Mouse (Mus musculus): ENCODE measurements around the gene Map4k2. TPM values are rescaled to one million over a fixed set of nuclear protein-coding genes. Genes with fewer than 3 reads are reported as not detected.

Gene Map4k2
- polyA plus RNA-seq, 1 experiment from 2014 or later, result 12.4 TPM

- H3K4me1 ChIP-seq (replicated peaks; ENCODE audit: control insufficient read depth, insufficient read depth, low read length), result no peaks in the 10 kb centered on the region
- DNase-seq (ENCODE audit: low spot score), result no peak
- no peak overlapping the region for H3K9ac ChIP-seq
- H3K27me3 ChIP-seq (ENCODE audit: control insufficient read depth, insufficient read depth, low read length), result no peaks in the 10 kb centered on the region
- H3K9me3 ChIP-seq (ENCODE audit: control insufficient read depth, low read length), result no peaks in the 10 kb centered on the region
- ATAC-seq (ENCODE audit: low FRiP score), result no peak
- H3K27ac ChIP-seq, result no peak overlapping the region
- H3K4me2 ChIP-seq (replicated peaks), result no peak overlapping the region
- H3K4me3 ChIP-seq (replicated peaks; ENCODE audit: low read length), result no peak overlapping the region
- H3K36me3 ChIP-seq (replicated peaks; ENCODE audit: control insufficient read depth, insufficient read depth), result peaks cover 12% of the 10 kb centered on the region
- 87% methylated on average over 8 of the region's 8 CpGs for WGBS
Measured at GRCm38 (mm10) chr19:6313796-6314195, 27.1 kb upstream of the Map4k2 start.

- DNase-seq (ENCODE audit: low spot score) (no peak), ATAC-seq (ENCODE audit: low FRiP score) (no peak)
- H3K9ac ChIP-seq, result no peak overlapping the region
- H3K9me3 ChIP-seq (ENCODE audit: control insufficient read depth, low read length), result no peaks in the 10 kb centered on the region
- H3K27ac ChIP-seq, result no peak overlapping the region
- H3K4me1 ChIP-seq (replicated peaks; ENCODE audit: control insufficient read depth, insufficient read depth, low read length), result no peaks in the 10 kb centered on the region
- H3K4me2 ChIP-seq (replicated peaks), result no peak overlapping the region
- 90% methylated on average over 8 of the region's 8 CpGs for WGBS
- no peak overlapping the region for H3K4me3 ChIP-seq (replicated peaks; ENCODE audit: low read length)
- no peaks in the 10 kb centered on the region for H3K27me3 ChIP-seq (ENCODE audit: control insufficient read depth, insufficient read depth, low read length)
- peaks cover 12% of the 10 kb centered on the region for H3K36me3 ChIP-seq (replicated peaks; ENCODE audit: control insufficient read depth, insufficient read depth)
Measured at GRCm38 (mm10) chr19:6314513-6314912, 26.4 kb upstream of the Map4k2 start.

GRCm38 (mm10) chr19:6315573-6315972 is 25.4 kb upstream of the Map4k2 start:
- no peak for ATAC-seq (ENCODE audit: low FRiP score)
- H3K27me3 ChIP-seq (ENCODE audit: control insufficient read depth, insufficient read depth, low read length), result no peaks in the 10 kb centered on the region
- DNase-seq (ENCODE audit: low spot score), result no peak
- no peak overlapping the region for H3K4me3 ChIP-seq (replicated peaks; ENCODE audit: low read length)
- no peak overlapping the region for H3K27ac ChIP-seq
- H3K9ac ChIP-seq, result no peak overlapping the region
- H3K9me3 ChIP-seq (ENCODE audit: control insufficient read depth, low read length), result no peaks in the 10 kb centered on the region
- WGBS, result 75% methylated on average over 14 of the region's 14 CpGs
- peaks cover 18% of the 10 kb centered on the region for H3K36me3 ChIP-seq (replicated peaks; ENCODE audit: control insufficient read depth, insufficient read depth)
- H3K4me2 ChIP-seq (replicated peaks), result no peak overlapping the region
- H3K4me1 ChIP-seq (replicated peaks; ENCODE audit: control insufficient read depth, insufficient read depth, low read length), result no peaks in the 10 kb centered on the region

- Histone ChIP-seq H3K27ac (no peak overlapping the region), H3K9ac (no peak overlapping the region), H3K27me3 (ENCODE audit: control insufficient read depth, insufficient read depth, low read length) (no peaks in the 10 kb centered on the region), H3K4me2 (replicated peaks) (no peak overlapping the region), H3K36me3 (replicated peaks; ENCODE audit: control insufficient read depth, insufficient read depth) (peaks cover 28% of the 10 kb centered on the region), H3K4me1 (replicated peaks; ENCODE audit: control insufficient read depth, insufficient read depth, low read length) (no peaks in the 10 kb centered on the region), H3K4me3 (replicated peaks; ENCODE audit: low read length) (no peak overlapping the region), H3K9me3 (ENCODE audit: control insufficient read depth, low read length) (no peaks in the 10 kb centered on the region)
- 87% methylated on average over 12 of the region's 12 CpGs for WGBS
- no peak for DNase-seq (ENCODE audit: low spot score)
- no peak for ATAC-seq (ENCODE audit: low FRiP score)
Measured at GRCm38 (mm10) chr19:6318145-6318544, 22.8 kb upstream of the Map4k2 start.

- ATAC-seq (ENCODE audit: low FRiP score) (no peak), DNase-seq (ENCODE audit: low spot score) (no peak)
- Histone ChIP-seq H3K27ac (no peak overlapping the region), H3K4me1 (replicated peaks; ENCODE audit: control insufficient read depth, insufficient read depth, low read length) (no peaks in the 10 kb centered on the region), H3K36me3 (replicated peaks; ENCODE audit: control insufficient read depth, insufficient read depth) (peaks cover 28% of the 10 kb centered on the region; the same call in 1 of the 2 replicates), H3K27me3 (ENCODE audit: control insufficient read depth, insufficient read depth, low read length) (no peaks in the 10 kb centered on the region), H3K9ac (no peak overlapping the region), H3K9me3 (ENCODE audit: control insufficient read depth, low read length) (no peaks in the 10 kb centered on the region), H3K4me2 (replicated peaks) (no peak overlapping the region), H3K4me3 (replicated peaks; ENCODE audit: low read length) (no peak overlapping the region)
- 90% methylated on average over 8 of the region's 8 CpGs for WGBS
Measured at GRCm38 (mm10) chr19:6321358-6321757, 19.6 kb upstream of the Map4k2 start.

GRCm38 (mm10) chr19:6321786-6322621 is 18.9 kb upstream of the Map4k2 start:
- 86% methylated on average over 33 of the region's 33 CpGs for WGBS
- H3K4me3 ChIP-seq (replicated peaks; ENCODE audit: low read length), result no peak overlapping the region
- no peaks in the 10 kb centered on the region for H3K27me3 ChIP-seq (ENCODE audit: control insufficient read depth, insufficient read depth, low read length)
- no peak overlapping the region for H3K27ac ChIP-seq
- ATAC-seq (ENCODE audit: low FRiP score) (no peak), DNase-seq (ENCODE audit: low spot score) (no peak)
- H3K4me2 ChIP-seq (replicated peaks), result no peak overlapping the region
- H3K9ac ChIP-seq, result no peak overlapping the region
- no peaks in the 10 kb centered on the region for H3K9me3 ChIP-seq (ENCODE audit: control insufficient read depth, low read length)
- H3K4me1 ChIP-seq (replicated peaks; ENCODE audit: control insufficient read depth, insufficient read depth, low read length), result no peaks in the 10 kb centered on the region
- H3K36me3 ChIP-seq (replicated peaks; ENCODE audit: control insufficient read depth, insufficient read depth), result peaks cover 28% of the 10 kb centered on the region; the same call in 1 of the 2 replicates

GRCm38 (mm10) chr19:6324751-6325150 is 16.2 kb upstream of the Map4k2 start:
- H3K9ac ChIP-seq, result no peak overlapping the region
- WGBS, result 83% methylated on average over 9 of the region's 9 CpGs

GRCm38 (mm10) chr19:6331178-6331577 is 9.8 kb upstream of the Map4k2 start:
- H3K9me3 ChIP-seq (ENCODE audit: control insufficient read depth, low read length), result no peaks in the 10 kb centered on the region
- H3K9ac ChIP-seq, result no peak overlapping the region
- no peaks in the 10 kb centered on the region for H3K36me3 ChIP-seq (replicated peaks; ENCODE audit: control insufficient read depth, insufficient read depth)
- ATAC-seq (ENCODE audit: low FRiP score), result no peak
- H3K4me1 ChIP-seq (replicated peaks; ENCODE audit: control insufficient read depth, insufficient read depth, low read length), result peaks cover 10% of the 10 kb centered on the region
- H3K4me2 ChIP-seq (replicated peaks), result no peak overlapping the region
- no peaks in the 10 kb centered on the region for H3K27me3 ChIP-seq (ENCODE audit: control insufficient read depth, insufficient read depth, low read length)
- WGBS, result 71% methylated on average over 5 of the region's 5 CpGs
- H3K27ac ChIP-seq, result no peak overlapping the region
- no peak overlapping the region for H3K4me3 ChIP-seq (replicated peaks; ENCODE audit: low read length)
- DNase-seq (ENCODE audit: low spot score), result no peak

More at GRCm38 (mm10) chr19:6324751-6325150, 16.2 kb upstream of the Map4k2 start:
- Histone ChIP-seq H3K4me3 (replicated peaks; ENCODE audit: low read length) (no peak overlapping the region), H3K4me2 (replicated peaks) (no peak overlapping the region), H3K27me3 (ENCODE audit: control insufficient read depth, insufficient read depth, low read length) (no peaks in the 10 kb centered on the region), H3K9me3 (ENCODE audit: control insufficient read depth, low read length) (no peaks in the 10 kb centered on the region), H3K36me3 (replicated peaks; ENCODE audit: control insufficient read depth, insufficient read depth) (peaks cover 20% of the 10 kb centered on the region; the same call in 1 of the 2 replicates), H3K27ac (no peak overlapping the region), H3K4me1 (replicated peaks; ENCODE audit: control insufficient read depth, insufficient read depth, low read length) (no peaks in the 10 kb centered on the region)
- no peak for ATAC-seq (ENCODE audit: low FRiP score)
- no peak for DNase-seq (ENCODE audit: low spot score)

GRCm38 (mm10) chr19:6331719-6332516 is 9.0 kb upstream of the Map4k2 start:
- Histone ChIP-seq H3K9me3 (ENCODE audit: control insufficient read depth, low read length) (no peaks in the 10 kb centered on the region), H3K36me3 (replicated peaks; ENCODE audit: control insufficient read depth, insufficient read depth) (peaks cover 3% of the 10 kb centered on the region), H3K27ac (no peak overlapping the region), H3K9ac (peak overlapping the region; percentile 30; the same call in 1 of the 2 replicates), H3K27me3 (ENCODE audit: control insufficient read depth, insufficient read depth, low read length) (no peaks in the 10 kb centered on the region), H3K4me2 (replicated peaks) (peak overlapping the region; percentile 41), H3K4me3 (replicated peaks; ENCODE audit: low read length) (no peak overlapping the region), H3K4me1 (replicated peaks; ENCODE audit: control insufficient read depth, insufficient read depth, low read length) (peaks cover 18% of the 10 kb centered on the region)
- DNase-seq (ENCODE audit: low spot score), result peak; percentile 86
- ATAC-seq (ENCODE audit: low FRiP score), result no peak
- 19% methylated on average over 13 of the region's 13 CpGs for WGBS

Data from hindbrain, embryonic 14.5 days (tissue).